Mouse (Mus musculus) kidney, adult 9 months (tissue): ENCODE results near the gene 4930555G01Rik.
"Not testable (repeated sequence)": the region's sequence is repeated elsewhere in the genome, so short reads cannot be mapped to it uniquely, and the experiment has no call there.

Source experiments
- DNase-seq: peaks from one replicate; pipeline ENCODE4 v3.0.0; 2022

4930555G01Rik gene

GRCm38 (mm10) chr14:5050329-5050728 is at the start of gene 4930555G01Rik:
Gene 4930555G01Rik (plus strand): TSS chr14:5050629.
- DNase-seq = not testable (repeated sequence)

GRCm38 (mm10) chr14:5015591-5015990 is 34.8 kb upstream of the 4930555G01Rik start, which contains the start of gene Gm3298:
Gene Gm3298 (plus strand): TSS chr14:5015891.
- DNase-seq = not testable (repeated sequence)

- DNase-seq = not testable (repeated sequence)
These were observed 20.4 kb downstream of the 4930555G01Rik start, which contains the start of gene Gm8281 for GRCm38 (mm10) chr14:5070611-5071490. Gene Gm8281 (plus strand): TSS chr14:5071040.
